Mouse (Mus musculus): Measurements from ENCODE around the gene Cypt2. TPM values are rescaled to one million over a fixed set of nuclear protein-coding genes. Genes with fewer than 3 reads are reported as not detected.

Cypt2 gene
- not detected in 2 replicates for polyA plus RNA-seq (2012)

GRCm38 (mm10) chrX:105499472-105499871 lies at the start of gene Cypt2:
Gene Cypt2, plus strand, starts transcription at chrX:105499772.

Data from megakaryocyte-erythroid progenitor cell, adult 5 weeks (primary cell).